Mouse (Mus musculus) heart, embryonic 14.5 days (tissue): ENCODE data around the gene Dbx1. TPM values are rescaled to one million over a fixed set of nuclear protein-coding genes. Genes with fewer than 3 reads are reported as not detected.

Experiments used
- ATAC-seq: fragments of 200-750 bp; cut with Nextera tagmentation; 2 replicates; pipeline ENCODE4 v1.8.0; 2017; ENCODE audit warnings: low read depth, moderate TSS enrichment; ENCODE audit not compliant: insufficient number of reproducible peaks, insufficient read depth, low FRiP score
- H3K27ac ChIP-seq, 2 experiments: fragments of 200-500 bp in 1 of 2; fragments of 300-500 bp in 1 of 2; sonication (generic) in 1 of 2; replicated peaks in 1 of 2; 2 replicates each; pipeline ENCODE4 v1.5.1; 2012 to 2014; ENCODE audit warnings: low read depth in 2 of 2, low read length in 2 of 2, control low read depth in 1 of 2, mild to moderate bottlenecking in 1 of 2, mixed read lengths in 1 of 2; ENCODE audit not compliant: control insufficient read depth in 1 of 2, insufficient read depth in 1 of 2
- H3K27me3 ChIP-seq: fragments of 300-500 bp; sonication (generic); 2 replicates; pipeline ENCODE4 v1.6.1; 2014; ENCODE audit warnings: mild to moderate bottlenecking, low read length, control low read depth; ENCODE audit not compliant: control insufficient read depth, insufficient read depth
- H3K36me3 ChIP-seq: fragments of 300-500 bp; sonication (generic); 2 replicates; pipeline ENCODE4 v1.6.1; 2014; ENCODE audit warnings: mild to moderate bottlenecking, control low read depth, low read length, mixed read lengths; ENCODE audit not compliant: control insufficient read depth, insufficient read depth
- H3K4me1 ChIP-seq, 2 experiments: fragments of 200-500 bp in 1 of 2; fragments of 300-500 bp in 1 of 2; sonication (generic) in 1 of 2; 2 replicates each; pipeline ENCODE4 v1.6.1; 2012 to 2014; ENCODE audit warnings: low read length in 2 of 2, control low read depth in 1 of 2, mixed read lengths in 1 of 2; ENCODE audit not compliant: control insufficient read depth in 2 of 2, insufficient read depth in 2 of 2
- H3K4me2 ChIP-seq: fragments of 300-500 bp; sonication (generic); 2 replicates; pipeline ENCODE4 v1.6.1; 2014; ENCODE audit warnings: mild to moderate bottlenecking, low read length
- H3K4me3 ChIP-seq, 2 experiments: fragments of 200-500 bp in 1 of 2; fragments of 300-500 bp in 1 of 2; sonication (generic) in 1 of 2; 2 replicates each; pipeline ENCODE4 v1.5.1; 2012 to 2014; ENCODE audit warnings: low read length in 2 of 2, mild to moderate bottlenecking in 2 of 2, control low read depth in 1 of 2, low read depth in 1 of 2, moderate library complexity in 1 of 2; ENCODE audit not compliant: control insufficient read depth in 1 of 2, insufficient read depth in 1 of 2
- H3K9ac ChIP-seq: fragments of 300-500 bp; sonication (generic); 2 replicates; pipeline ENCODE4 v1.6.1; 2014; ENCODE audit warnings: mild to moderate bottlenecking, low read length
- H3K9me3 ChIP-seq: fragments of 300-500 bp; sonication (generic); 2 replicates; pipeline ENCODE4 v1.6.1; 2016; ENCODE audit warnings: low read length, control low read depth; ENCODE audit not compliant: control insufficient read depth
- WGBS: fragments of 180-500 bp; shearing (Covaris S2); extraction: QIAGEN DNeasy Blood & Tissue Kit; methylation state at CpG from one replicate; pipeline ENCODE4 v1.1.7; 2014; 5-methylcytosine and 5-hydroxymethylcytosine counted together
- polyA plus RNA-seq: library from polyadenylated mRNA; unstranded; fragments of >200 nt; fragmentation: Nextera tagmentation; extraction: Ambion mirVana; gene quantifications from 2 replicates; pipeline ENCODE4 v1.2.1, GENCODE M21; 2014

The Dbx1 gene
- polyA plus RNA-seq, 1 experiment from 2014 or later, result not detected

DNA sequence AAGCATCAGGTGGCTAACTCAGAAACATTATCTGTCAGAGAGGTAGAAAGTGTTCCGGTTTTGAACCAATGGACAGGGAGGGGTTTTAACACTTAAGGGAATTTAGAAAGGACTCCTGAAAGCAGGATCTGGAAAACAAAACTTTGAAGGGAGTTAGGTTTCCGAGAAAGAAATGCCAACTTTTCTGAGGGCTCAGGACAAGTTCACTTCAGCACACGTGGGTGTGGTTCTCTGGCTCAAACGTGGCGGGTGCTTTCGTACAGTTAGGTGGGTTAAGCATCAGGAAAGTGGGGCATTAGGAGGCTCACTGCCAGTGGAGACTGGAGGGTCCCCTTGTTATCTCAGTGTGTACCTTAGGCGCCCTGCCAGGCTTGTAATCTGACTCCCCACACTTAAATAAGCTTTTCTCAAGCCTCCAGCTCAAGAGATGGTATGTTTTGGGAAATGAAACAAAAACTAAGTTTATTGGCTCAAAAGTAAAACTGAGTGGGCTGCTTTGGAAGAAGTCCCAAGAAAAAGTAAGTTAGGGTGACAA, 25.9 kb upstream of the Dbx1 start:
- H3K27me3 ChIP-seq, result peaks cover 35% of the 10 kb centered on the region

DNA sequence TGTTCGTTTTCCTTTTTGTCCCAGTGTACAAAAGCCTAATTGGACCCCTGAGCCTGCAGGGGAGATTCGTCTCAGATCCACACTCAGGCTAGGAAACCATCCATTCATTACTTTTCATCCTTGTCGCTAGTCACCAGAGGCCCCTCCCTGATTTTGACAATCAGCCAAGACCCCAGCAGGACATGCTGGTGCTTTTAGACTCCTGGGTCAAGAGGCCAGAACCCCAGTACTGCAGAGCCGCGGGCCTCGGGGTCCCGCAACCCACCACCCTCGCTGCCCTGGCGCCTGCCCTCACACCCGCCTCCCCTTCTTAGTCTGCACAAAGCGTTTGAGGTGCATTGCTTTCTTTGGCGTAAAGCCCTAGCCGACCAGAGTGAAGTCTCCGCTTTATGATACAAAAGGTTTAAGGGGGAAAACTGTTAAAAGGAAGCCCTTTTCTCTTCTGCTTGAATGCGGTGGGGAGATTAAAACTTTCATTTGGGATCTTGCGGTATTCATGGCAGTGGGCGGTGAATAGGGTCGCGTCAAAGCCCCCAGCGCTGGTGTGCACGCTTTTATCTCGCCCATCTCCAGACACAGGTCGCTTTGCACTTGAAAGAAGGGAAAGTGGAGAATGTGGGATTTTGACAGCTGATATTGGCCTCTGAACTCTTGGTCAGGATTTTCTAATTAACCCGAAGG, 25.3 kb upstream of the Dbx1 start:
- Histone ChIP-seq H3K4me2 (peak overlapping the region; percentile 47), H3K27ac (no peak overlapping the region), H3K4me3 (peak overlapping the region in 1 of 2 experiments; percentile 19; a peak in 1 of 4 replicates), H3K9me3 (no peaks in the 10 kb centered on the region), H3K4me1 (peaks cover 0 to 6% of the 10 kb centered on the region in 2 experiments; a peak in 2 of 4 replicates), H3K36me3 (no peaks in the 10 kb centered on the region), H3K27me3 (peaks cover 35% of the 10 kb centered on the region), H3K9ac (no peak overlapping the region)
- whole genome bisulfite sequencing, result 3% methylated on average over 24 of the region's 24 CpGs
- ATAC-seq, result no peak

More for the DNA sequence above, 25.9 kb upstream of the Dbx1 start:
- H3K27ac ChIP-seq, result no peak overlapping the region
- ATAC-seq, result no peak
- WGBS, result 7% methylated on average over 7 of the region's 7 CpGs
- peaks cover 0 to 6% of the 10 kb centered on the region in 2 experiments; a peak in 2 of 4 replicates for H3K4me1 ChIP-seq
- 0 out of 4 replicates have a peak overlapping the region, but pooled peaks of 1 of the 2 experiments have one; percentile 19 for H3K4me3 ChIP-seq
- H3K9me3 ChIP-seq, result no peaks in the 10 kb centered on the region
- no peak overlapping the region for H3K9ac ChIP-seq
- no peaks in the 10 kb centered on the region for H3K36me3 ChIP-seq
- H3K4me2 ChIP-seq, result peak overlapping the region; percentile 47

DNA sequence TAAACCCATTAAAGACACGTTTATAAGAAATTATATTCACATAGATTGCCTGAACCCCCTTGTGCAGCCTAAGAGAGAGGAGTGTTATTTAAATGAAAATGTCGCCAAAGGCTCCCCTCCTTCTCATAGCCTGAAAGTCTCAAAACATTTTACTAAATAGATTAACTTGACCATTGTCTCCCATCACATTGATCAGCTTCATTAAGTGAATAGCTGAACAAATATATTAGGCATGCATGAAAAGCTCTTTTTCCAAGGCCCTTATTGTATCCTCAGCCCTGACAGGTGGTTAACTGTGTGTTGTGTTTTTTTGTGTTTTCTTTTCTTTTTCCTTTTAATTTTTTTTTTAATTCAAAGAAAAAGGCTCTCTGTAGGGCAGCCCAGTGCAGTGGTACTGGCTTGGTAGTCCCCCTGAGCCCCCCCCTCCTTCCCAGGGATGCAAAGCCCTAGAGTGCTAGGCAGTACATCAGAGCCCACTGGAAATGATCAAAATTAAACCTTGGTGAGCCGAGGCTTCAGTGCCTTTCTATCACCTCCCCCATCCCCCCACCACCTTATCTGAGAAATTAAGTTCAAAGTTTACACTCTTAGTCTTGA, 4.2 kb upstream of the Dbx1 start:
- Histone ChIP-seq H3K27ac (no peak overlapping the region), H3K36me3 (no peaks in the 10 kb centered on the region), H3K4me1 (peaks cover 3 to 5% of the 10 kb centered on the region in 2 experiments; a peak in 3 of 4 replicates), H3K27me3 (peaks cover 51% of the 10 kb centered on the region), H3K9ac (no peak overlapping the region), H3K4me3 (no peak overlapping the region), H3K9me3 (no peaks in the 10 kb centered on the region), H3K4me2 (no peak overlapping the region)
- 25% methylated on average over 3 of the region's 3 CpGs for WGBS
- no peak for ATAC-seq

DNA sequence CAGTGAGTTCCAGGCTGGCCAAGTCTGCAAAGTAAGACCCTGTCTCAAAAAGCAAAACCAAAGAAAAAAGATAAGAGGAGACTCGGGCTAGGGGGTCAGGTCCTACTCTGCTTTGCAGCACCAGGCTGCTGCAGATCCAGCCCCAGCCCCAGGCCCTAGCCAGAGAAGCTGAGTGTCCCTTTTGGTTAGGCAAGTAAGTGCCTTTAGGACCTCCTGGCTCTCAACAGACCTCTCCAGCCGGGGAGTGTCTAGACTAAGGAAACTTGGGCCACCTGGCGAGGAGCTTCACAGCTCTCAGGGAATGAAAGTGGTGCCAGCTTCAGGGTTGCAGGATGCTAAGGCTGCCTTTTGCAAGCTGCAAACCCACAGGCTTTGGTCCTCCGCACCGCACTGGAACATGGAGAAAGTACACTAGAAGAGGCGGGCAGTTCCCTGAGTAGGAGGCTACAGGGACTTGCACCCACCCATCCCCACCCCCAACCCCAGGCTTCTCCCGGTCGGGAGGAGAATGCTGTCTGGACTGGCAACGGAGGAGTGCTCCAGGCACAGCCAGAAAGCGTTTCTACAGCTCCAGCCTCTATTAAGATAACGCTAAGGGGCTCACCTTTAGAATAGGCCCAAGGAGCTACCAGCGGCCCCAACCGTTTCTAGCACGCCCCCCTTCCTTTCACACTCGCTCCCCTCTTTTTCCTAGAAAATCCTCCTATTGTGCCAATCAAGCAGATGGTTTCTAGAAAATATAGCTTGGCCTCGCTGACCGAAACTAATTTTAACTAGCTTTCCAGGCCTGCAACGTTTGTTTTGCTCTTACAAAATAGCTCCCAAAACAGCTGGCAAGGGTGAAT, 3.4 kb upstream of the Dbx1 start:
- ATAC-seq, result no peak
- Histone ChIP-seq H3K4me2 (no peak overlapping the region), H3K9ac (no peak overlapping the region), H3K27ac (no peak overlapping the region), H3K27me3 (peaks cover 58% of the 10 kb centered on the region), H3K4me1 (peaks cover 5% of the 10 kb centered on the region in 2 experiments; a peak in 3 of 4 replicates), H3K9me3 (no peaks in the 10 kb centered on the region), H3K4me3 (no peak overlapping the region), H3K36me3 (no peaks in the 10 kb centered on the region)
- 17% methylated on average over 18 of the region's 18 CpGs for WGBS

DNA sequence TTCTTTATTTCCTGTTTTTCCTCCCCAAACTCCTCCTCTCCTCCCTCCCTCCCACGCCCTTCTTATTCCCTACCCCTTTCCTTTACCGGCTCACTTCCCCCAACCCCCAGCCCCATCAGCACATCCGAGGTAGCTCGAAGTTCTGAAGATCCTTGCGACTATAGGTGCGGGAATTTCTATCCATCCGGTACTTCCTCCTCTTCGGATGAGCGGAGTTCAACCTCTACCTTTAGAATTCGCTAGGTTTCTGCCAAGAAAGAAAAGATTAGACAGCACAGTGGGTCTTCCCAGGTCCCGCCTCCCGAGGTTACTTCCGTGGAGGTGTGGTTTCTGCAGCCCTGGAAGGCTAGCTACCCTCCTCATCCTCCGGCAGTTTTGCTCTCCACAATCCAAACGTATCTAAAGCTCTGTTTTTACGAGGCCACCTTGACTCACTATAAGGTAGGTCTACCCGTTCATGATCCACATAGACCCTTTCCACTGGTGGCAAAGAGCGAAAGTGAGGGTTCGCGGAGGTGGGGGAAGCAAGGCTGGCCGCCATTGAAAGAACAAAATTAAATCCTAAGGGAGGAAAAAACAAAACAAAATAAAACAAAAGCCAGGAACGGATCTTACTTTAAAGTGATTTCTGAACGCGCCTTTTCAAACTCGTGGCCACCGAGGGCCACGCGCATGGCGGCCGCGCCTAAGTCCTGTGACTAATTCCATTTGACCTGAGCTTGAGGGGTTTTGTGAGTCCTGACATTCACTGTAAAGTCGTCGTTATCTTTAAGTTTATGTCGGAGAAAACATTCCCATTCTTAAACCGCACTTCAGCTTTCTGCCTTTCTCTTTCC, 2.5 kb upstream of the Dbx1 start:
- 2% methylated on average over 35 of the region's 35 CpGs for WGBS
- no peak overlapping the region for H3K27ac ChIP-seq

DNA sequence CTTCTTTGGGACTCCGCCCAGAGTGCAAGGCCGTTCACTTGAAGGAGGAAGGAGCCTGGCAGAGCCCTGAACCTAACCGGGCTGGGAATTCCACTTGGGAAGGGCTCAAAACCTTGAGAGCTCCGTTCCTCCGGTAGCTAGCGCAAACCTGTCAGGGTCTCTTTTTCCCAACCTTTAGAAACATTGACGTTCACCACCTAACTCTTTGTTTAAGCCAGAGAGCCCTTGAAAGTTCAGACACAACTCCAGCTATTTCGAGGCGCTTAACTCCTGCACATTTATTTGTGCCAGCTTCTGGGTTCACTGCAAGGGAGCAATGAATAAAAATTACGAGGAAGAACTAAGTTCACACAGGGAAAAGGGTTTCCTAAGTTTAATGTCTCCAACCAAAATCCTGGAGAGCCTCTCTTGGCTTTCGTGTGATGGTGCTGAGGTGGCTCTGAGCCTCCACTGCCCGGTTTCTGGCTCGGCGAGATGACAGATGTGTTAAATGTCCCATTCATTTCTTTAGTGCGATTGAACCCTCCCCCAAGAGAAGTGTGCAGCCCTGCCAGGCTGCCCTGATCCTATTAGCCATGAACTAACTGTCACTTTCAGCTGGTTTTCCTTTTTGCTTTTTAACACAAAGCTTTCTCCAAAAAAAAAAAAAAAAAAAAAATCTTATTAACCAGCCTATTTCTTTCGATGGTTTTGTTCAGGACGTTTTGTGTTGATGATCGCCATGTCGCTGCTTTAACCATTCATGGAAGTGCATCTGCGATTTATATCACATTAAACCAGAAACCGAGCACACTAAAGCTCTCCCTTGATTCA, 1.4 kb upstream of the Dbx1 start:
- no peak for ATAC-seq
- H3K36me3 ChIP-seq, result no peaks in the 10 kb centered on the region
- no peak overlapping the region for H3K27ac ChIP-seq
- no peak overlapping the region for H3K9ac ChIP-seq
- peaks cover 78% of the 10 kb centered on the region for H3K27me3 ChIP-seq
- no peaks in the 10 kb centered on the region for H3K9me3 ChIP-seq
- no peak overlapping the region for H3K4me3 ChIP-seq
- H3K4me2 ChIP-seq, result no peak overlapping the region
- peaks cover 7 to 23% of the 10 kb centered on the region in 2 experiments for H3K4me1 ChIP-seq
- 2% methylated on average over 21 of the region's 21 CpGs for WGBS

More for the DNA sequence above, 2.5 kb upstream of the Dbx1 start:
- Histone ChIP-seq H3K4me1 (peaks cover 5 to 13% of the 10 kb centered on the region in 2 experiments), H3K9ac (no peak overlapping the region), H3K4me2 (peak overlapping the region; percentile 50), H3K27me3 (peaks cover 67% of the 10 kb centered on the region), H3K4me3 (peak overlapping the region; percentile 12 to 22; a peak in 3 of 4 replicates), H3K36me3 (no peaks in the 10 kb centered on the region), H3K9me3 (no peaks in the 10 kb centered on the region)
- ATAC-seq, result no peak
